8 mouse cellular contexts compared by ENCODE assay signal in genomic region chr15:80799074-80799633, GRCm38 (mm10).
DNase-seq lines count a peak whose midpoint lies in the region; ATAC-seq and TF ChIP-seq lines count a peak whose summit lies in the region.

No protein-coding gene starts in this region.

- intact Hi-C loops in heart, postnatal 25 days (cut with DNase I) = loop anchor here (5.0 kb wide), 2 partner anchors 92 to 148 kb away; partner anchors contain the start of gene Adsl

- no peaks in the 10 kb centered on the region for H3K36me3 ChIP-seq in intestine, postnatal 0 days (ENCODE audit: control insufficient read depth, insufficient read depth)

- H3K9ac ChIP-seq in intestine, postnatal 0 days (ENCODE audit: low read depth, low read length) = peak overlapping the region; percentile 61

- under 1% methylated on average over 10 of the region's 10 CpGs for WGBS in intestine, postnatal 0 days

- H3K27ac ChIP-seq in intestine, postnatal 0 days (ENCODE audit: low read depth, low read length) = peak overlapping the region; percentile 29; the same call in 1 of the 2 replicates

- peak; percentile 93 for DNase-seq in heart, adult 11 months
- no peak for DNase-seq in heart, postnatal 25 days (ENCODE audit: low spot score)
- DNase-seq in cerebellum, adult 8-10 months = peak; percentile 42
- peak; percentile 42 to 47 for DNase-seq in frontal cortex, postnatal 36 days (ENCODE audit: low spot score in 2 of 2)
- DNase-seq in liver = peak; percentile 79
- DNase-seq in naive thymus-derived CD4-positive, alpha-beta T cell, adult 2 months (ENCODE audit: low read depth) = peak; percentile 71
- peak; percentile 37 to 63 for DNase-seq in thymus, adult 18-20 months

- H3K27me3 ChIP-seq in intestine, postnatal 0 days (replicated peaks; ENCODE audit: control insufficient read depth, insufficient read depth, low read length) = no peaks in the 10 kb centered on the region

- H3K4me3 ChIP-seq in intestine, postnatal 0 days (ENCODE audit: low read depth, low read length) = peak overlapping the region; percentile 52

- ATAC-seq in intestine, postnatal 0 days = no peak; the same call in 1 of the 2 replicates

- peaks cover 5% of the 10 kb centered on the region; the same call in 1 of the 2 replicates for H3K4me1 ChIP-seq in intestine, postnatal 0 days (replicated peaks; ENCODE audit: control insufficient read depth, insufficient read depth, low read length)

- no peaks in the 10 kb centered on the region for H3K9me3 ChIP-seq in intestine, postnatal 0 days (ENCODE audit: control insufficient read depth)

- no peak for TF ChIP-seq CTCF in intestine, postnatal 0 days (IDR thresholded peaks at IDR 0.05; ENCODE audit: low read depth)

- peak overlapping the region; percentile 64 for H3K4me2 ChIP-seq in intestine, postnatal 0 days (replicated peaks; ENCODE audit: low read depth)
